Mouse (Mus musculus): ENCODE results near the gene Msto1. TPM values are rescaled to one million over a fixed set of nuclear protein-coding genes. Genes with fewer than 3 reads are reported as not detected.
"Not testable (repeated sequence)": the region's sequence is repeated elsewhere in the genome, so short reads cannot be mapped to it uniquely, and the experiment has no call there.

Gene Msto1
- total RNA-seq, 2 experiments from 2014 or later = 14.1 to 27.6 TPM

- no peak for ATAC-seq (replicated peaks; ENCODE audit: poor library complexity)
These were observed 8.1 kb downstream of the Msto1 start for GRCm38 (mm10) chr3:88905741-88906140.

GRCm38 (mm10) chr3:88905209-88905608 is 8.6 kb downstream of the Msto1 start:
- ATAC-seq (replicated peaks; ENCODE audit: poor library complexity) = no peak

- no peak for ATAC-seq (replicated peaks; ENCODE audit: poor library complexity)
These were observed 9.0 kb downstream of the Msto1 start for GRCm38 (mm10) chr3:88904803-88905202.

- not testable (repeated sequence) for ATAC-seq (replicated peaks; ENCODE audit: poor library complexity)
These were observed 20.8 kb downstream of the Msto1 start for GRCm38 (mm10) chr3:88893011-88893410.

GRCm38 (mm10) chr3:88882536-88882935 is 31.3 kb downstream of the Msto1 start:
- not testable (repeated sequence) for ATAC-seq (replicated peaks; ENCODE audit: poor library complexity)

GRCm38 (mm10) chr3:88868449-88868848 is 45.4 kb downstream of the Msto1 start:
- ATAC-seq (replicated peaks; ENCODE audit: poor library complexity) = not testable (repeated sequence)

GRCm38 (mm10) chr3:88867177-88867576 is 46.6 kb downstream of the Msto1 start:
- not testable (repeated sequence) for ATAC-seq (replicated peaks; ENCODE audit: poor library complexity)

GRCm38 (mm10) chr3:88866735-88867134 is 47.1 kb downstream of the Msto1 start:
- not testable (repeated sequence) for ATAC-seq (replicated peaks; ENCODE audit: poor library complexity)

- ATAC-seq (replicated peaks; ENCODE audit: poor library complexity) = no peak
These were observed 51.7 kb downstream of the Msto1 start for GRCm38 (mm10) chr3:88862129-88862528.

GRCm38 (mm10) chr3:88855837-88856236 is 58.0 kb downstream of the Msto1 start:
- no peak for ATAC-seq (replicated peaks; ENCODE audit: poor library complexity)

Other genes starting within 250 kb of the Msto1 start
- 47.3 and 47.4 TPM in 2 replicates for gene Khdc4, start 228.2 kb downstream of the Msto1 start, total RNA-seq (2015)
- 38.1 and 48.1 TPM in 2 replicates for gene Khdc4, start 228.2 kb downstream of the Msto1 start, total RNA-seq (2017)
- 13.3 and 19.8 TPM in 2 replicates for gene Rit1, start 197.2 kb downstream of the Msto1 start, total RNA-seq (2015)
- gene Rit1, start 197.2 kb downstream of the Msto1 start, total RNA-seq (2017) = 20.2 and 21.4 TPM in 2 replicates
- 1.1 and 1.5 TPM in 2 replicates for gene Syt11, start 138.8 kb downstream of the Msto1 start, total RNA-seq (2015)
- 0.54 and 1.0 TPM in 2 replicates for gene Syt11, start 138.8 kb downstream of the Msto1 start, total RNA-seq (2017)
- gene Gon4l, start 78.8 kb downstream of the Msto1 start, total RNA-seq (2015) = 17.8 and 18.7 TPM in 2 replicates
- gene Gon4l, start 78.8 kb downstream of the Msto1 start, total RNA-seq (2017) = 25.2 and 35.8 TPM in 2 replicates
- gene Ash1l, start 36.6 kb upstream of the Msto1 start, total RNA-seq (2015) = 29.1 and 39.3 TPM in 2 replicates
- gene Ash1l, start 36.6 kb upstream of the Msto1 start, total RNA-seq (2017) = 16.8 and 20.8 TPM in 2 replicates
- 109 and 126 TPM in 2 replicates for gene Dap3, start 37.2 kb upstream of the Msto1 start, total RNA-seq (2015)
- gene Dap3, start 37.2 kb upstream of the Msto1 start, total RNA-seq (2017) = 62.3 and 87.2 TPM in 2 replicates
- 21.6 and 23.4 TPM in 2 replicates for gene Rusc1, start 179.3 kb upstream of the Msto1 start, total RNA-seq (2015)
- gene Rusc1, start 179.3 kb upstream of the Msto1 start, total RNA-seq (2017) = 16.4 and 18.2 TPM in 2 replicates
- not detected in 2 replicates for gene Gm43738, start 187.1 kb upstream of the Msto1 start, total RNA-seq (2015)
- not detected in 2 replicates for gene Gm43738, start 187.1 kb upstream of the Msto1 start, total RNA-seq (2017)
- 99.4 and 118 TPM in 2 replicates for gene Fdps, start 188.0 kb upstream of the Msto1 start, total RNA-seq (2015)
- 238 and 251 TPM in 2 replicates for gene Fdps, start 188.0 kb upstream of the Msto1 start, total RNA-seq (2017)
- 8.0 and 12.1 TPM in 2 replicates for gene Pklr, start 222.1 kb upstream of the Msto1 start, total RNA-seq (2015)
- 9.6 and 16.7 TPM in 2 replicates for gene Pklr, start 222.1 kb upstream of the Msto1 start, total RNA-seq (2017)
- gene Hcn3, start 246.2 kb upstream of the Msto1 start, total RNA-seq (2015) = 0.24 and 0.42 TPM in 2 replicates
- 0.27 and 0.67 TPM in 2 replicates for gene Hcn3, start 246.2 kb upstream of the Msto1 start, total RNA-seq (2017)

Data from megakaryocyte progenitor cell, adult 5-6 weeks (primary cell).